Mouse (Mus musculus) kidney, adult 9 months (tissue): ENCODE results near the gene Olfr1441.

Source experiments
- DNase-seq: peaks from one replicate; pipeline ENCODE4 v3.0.0; 2022

The Olfr1441 gene

GRCm38 (mm10) chr19:12463722-12464035, 46.4 kb downstream of the Olfr1441 start:
- DNase-seq = no peak

- no peak for DNase-seq
Measured at GRCm38 (mm10) chr19:12464127-12464526, 46.9 kb downstream of the Olfr1441 start.

GRCm38 (mm10) chr19:12464674-12465073, 47.4 kb downstream of the Olfr1441 start:
- no peak for DNase-seq

- no peak for DNase-seq
Measured at GRCm38 (mm10) chr19:12465530-12466144, 48.4 kb downstream of the Olfr1441 start.

GRCm38 (mm10) chr19:12466204-12466603, 49.0 kb downstream of the Olfr1441 start:
- DNase-seq = peak; percentile 81

- peak; percentile 38 for DNase-seq
Measured at GRCm38 (mm10) chr19:12467436-12467835, 50.2 kb downstream of the Olfr1441 start.

GRCm38 (mm10) chr19:12471866-12472265, 54.6 kb downstream of the Olfr1441 start:
- DNase-seq = no peak

GRCm38 (mm10) chr19:12472381-12472976, 55.2 kb downstream of the Olfr1441 start:
- DNase-seq = no peak
